Mouse (Mus musculus) hindbrain, embryonic 12.5 days (tissue): ENCODE results near the gene Gpc6. TPM values are rescaled to one million over a fixed set of nuclear protein-coding genes. Genes with fewer than 3 reads are reported as not detected.

Experiments
- ATAC-seq: fragments of 200-750 bp; cut with Nextera tagmentation; 2 replicates; pipeline ENCODE4 v1.8.0; 2017; ENCODE audit warnings: moderate TSS enrichment; ENCODE audit not compliant: low FRiP score
- H3K27ac ChIP-seq: fragments of 300-500 bp; sonication (generic); 2 replicates; pipeline ENCODE4 v1.5.1; 2016; ENCODE audit warnings: mild to moderate bottlenecking
- H3K27me3 ChIP-seq: fragments of 300-500 bp; sonication (generic); 2 replicates; pipeline ENCODE4 v1.6.1; 2016; ENCODE audit warnings: mild to moderate bottlenecking
- H3K36me3 ChIP-seq: fragments of 300-500 bp; sonication (generic); 2 replicates; pipeline ENCODE4 v1.6.1; 2016; ENCODE audit warnings: mild to moderate bottlenecking
- H3K4me1 ChIP-seq: fragments of 300-500 bp; sonication (generic); 2 replicates; pipeline ENCODE4 v1.6.1; 2016
- H3K4me2 ChIP-seq: fragments of 300-500 bp; sonication (generic); replicated peaks from 2 replicates; pipeline ENCODE4 v1.6.1; 2016; ENCODE audit warnings: mild to moderate bottlenecking
- H3K4me3 ChIP-seq: fragments of 300-500 bp; sonication (generic); 2 replicates; pipeline ENCODE4 v1.5.1; 2016; ENCODE audit warnings: mild to moderate bottlenecking
- H3K9ac ChIP-seq: fragments of 300-500 bp; sonication (generic); 2 replicates; pipeline ENCODE4 v1.6.1; 2016; ENCODE audit warnings: mild to moderate bottlenecking, moderate library complexity
- H3K9me3 ChIP-seq: fragments of 300-500 bp; sonication (generic); replicated peaks from 2 replicates; pipeline ENCODE4 v1.6.1; 2016; ENCODE audit warnings: mild to moderate bottlenecking
- WGBS: fragments of 180-500 bp; shearing (Covaris S2); methylation state at CpG from one replicate; pipeline ENCODE4 v1.1.7; 2016; 5-methylcytosine and 5-hydroxymethylcytosine counted together
- polyA plus RNA-seq: library from polyadenylated mRNA; unstranded; fragments of >200 nt; fragmentation: Nextera tagmentation; extraction: Ambion mirVana; gene quantifications from 2 replicates; pipeline ENCODE4 v1.2.1, GENCODE M21; 2016

Gene Gpc6
- polyA plus RNA-seq, 1 experiment from 2014 or later, result 35.0 TPM

- peak; percentile 47; the same call in 1 of the 2 replicates for ATAC-seq
- no peaks in the 10 kb centered on the region for H3K36me3 ChIP-seq
Measured at GRCm38 (mm10) chr14:117784960-117785359, 859.8 kb downstream of the Gpc6 start.

DNA sequence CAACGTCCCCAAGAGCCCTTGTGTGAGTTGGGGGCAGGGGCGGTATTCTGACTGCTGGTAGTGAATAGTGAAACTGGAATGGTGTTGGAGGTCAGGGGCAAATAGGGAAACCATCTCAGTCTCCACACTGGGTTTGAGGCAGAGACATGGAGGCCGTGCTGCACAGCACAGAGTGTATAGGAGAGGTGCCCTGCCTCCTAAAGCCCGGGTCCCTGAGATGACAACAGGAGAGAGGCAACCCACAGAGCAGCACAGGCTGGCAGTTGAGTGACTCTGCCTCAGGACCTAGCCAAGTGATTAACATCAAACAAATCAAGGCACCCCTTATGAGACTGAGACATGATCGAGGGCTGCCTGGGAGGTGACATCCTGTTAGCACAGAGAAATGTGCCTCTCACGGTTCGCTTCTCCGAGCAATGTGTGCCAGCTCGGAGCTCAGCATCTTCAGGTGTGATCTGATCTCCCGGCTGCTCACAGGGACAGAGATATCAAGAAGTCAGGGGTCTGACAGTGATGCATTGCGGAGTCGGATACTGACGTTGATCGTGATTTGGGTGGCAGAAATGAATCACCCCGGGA lies 860.5 kb downstream of the Gpc6 start:
- peak; percentile 58; the same call in 1 of the 2 replicates for ATAC-seq

More at GRCm38 (mm10) chr14:117784960-117785359, 859.8 kb downstream of the Gpc6 start:
- Histone ChIP-seq H3K4me1 (peaks cover 21% of the 10 kb centered on the region), H3K27ac (peak overlapping the region; percentile 60), H3K9me3 (no peaks in the 10 kb centered on the region), H3K9ac (no peak overlapping the region), H3K27me3 (no peaks in the 10 kb centered on the region), H3K4me2 (no peak overlapping the region), H3K4me3 (no peak overlapping the region)
- 74% methylated on average over 9 of the region's 9 CpGs for WGBS

GRCm38 (mm10) chr14:117786647-117787046 lies 861.5 kb downstream of the Gpc6 start:
- Histone ChIP-seq H3K27me3 (no peaks in the 10 kb centered on the region), H3K9ac (no peak overlapping the region), H3K9me3 (no peaks in the 10 kb centered on the region), H3K36me3 (no peaks in the 10 kb centered on the region), H3K27ac (no peak overlapping the region), H3K4me3 (no peak overlapping the region), H3K4me1 (peaks cover 21% of the 10 kb centered on the region), H3K4me2 (no peak overlapping the region)
- WGBS, result 64% methylated on average over 7 of the region's 7 CpGs
- no peak for ATAC-seq

More for the DNA sequence above, 860.5 kb downstream of the Gpc6 start:
- Histone ChIP-seq H3K9me3 (no peaks in the 10 kb centered on the region), H3K27me3 (no peaks in the 10 kb centered on the region), H3K4me2 (no peak overlapping the region), H3K9ac (no peak overlapping the region), H3K27ac (peak overlapping the region; percentile 60), H3K4me1 (peaks cover 21% of the 10 kb centered on the region), H3K4me3 (no peak overlapping the region), H3K36me3 (no peaks in the 10 kb centered on the region)
- 70% methylated on average over 15 of the region's 15 CpGs for WGBS

- 0 out of 2 replicates have a peak, but pooled peaks have one; percentile 19 for ATAC-seq
- WGBS, result 69% methylated on average over 2 of the region's 2 CpGs
Measured at GRCm38 (mm10) chr14:117794874-117795273, 869.8 kb downstream of the Gpc6 start.

GRCm38 (mm10) chr14:117796661-117797060 lies 871.5 kb downstream of the Gpc6 start:
- no peaks in the 10 kb centered on the region for H3K36me3 ChIP-seq
- 66% methylated on average over 5 of the region's 5 CpGs for WGBS
- no peak overlapping the region for H3K9ac ChIP-seq
- no peaks in the 10 kb centered on the region for H3K9me3 ChIP-seq
- no peak overlapping the region for H3K4me2 ChIP-seq
- no peak overlapping the region for H3K4me3 ChIP-seq
- no peaks in the 10 kb centered on the region for H3K4me1 ChIP-seq
- no peaks in the 10 kb centered on the region for H3K27me3 ChIP-seq
- H3K27ac ChIP-seq, result no peak overlapping the region
- no peak for ATAC-seq

More at GRCm38 (mm10) chr14:117794874-117795273, 869.8 kb downstream of the Gpc6 start:
- no peak overlapping the region for H3K9ac ChIP-seq
- H3K36me3 ChIP-seq, result no peaks in the 10 kb centered on the region
- H3K4me3 ChIP-seq, result no peak overlapping the region
- H3K4me1 ChIP-seq, result no peaks in the 10 kb centered on the region
- no peak overlapping the region for H3K27ac ChIP-seq
- no peaks in the 10 kb centered on the region for H3K27me3 ChIP-seq
- H3K9me3 ChIP-seq, result no peaks in the 10 kb centered on the region
- no peak overlapping the region for H3K4me2 ChIP-seq

DNA sequence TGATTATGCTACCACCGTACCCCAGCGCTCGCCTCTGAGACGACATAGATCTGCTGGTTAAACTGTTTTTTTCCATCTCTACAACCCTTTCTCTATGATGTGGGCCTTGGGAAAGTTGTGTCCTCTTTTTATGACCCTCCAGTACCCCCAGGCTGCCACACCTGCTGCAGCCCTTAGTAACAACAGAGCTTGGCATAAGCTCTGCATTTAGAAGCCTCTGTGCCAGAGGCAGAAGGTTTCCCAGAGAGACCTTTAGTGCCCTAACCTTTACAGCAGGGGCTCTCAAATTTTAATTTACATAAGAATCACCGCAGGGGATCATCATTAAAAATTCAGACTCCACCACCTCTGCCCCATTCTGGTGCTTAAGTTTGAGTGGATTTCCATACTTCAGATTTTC lies 875.3 kb downstream of the Gpc6 start:
- H3K4me1 ChIP-seq, result no peaks in the 10 kb centered on the region
- no peaks in the 10 kb centered on the region for H3K27me3 ChIP-seq
- H3K9ac ChIP-seq, result no peak overlapping the region
- no peak overlapping the region for H3K4me2 ChIP-seq
- WGBS, result 72% methylated on average over 5 of the region's 5 CpGs
- no peak overlapping the region for H3K27ac ChIP-seq
- H3K4me3 ChIP-seq, result no peak overlapping the region
- no peaks in the 10 kb centered on the region for H3K9me3 ChIP-seq
- H3K36me3 ChIP-seq, result no peaks in the 10 kb centered on the region
- ATAC-seq, result no peak

- H3K4me1 ChIP-seq, result 0 out of 2 replicates have a peak, but pooled peaks cover 2% of the 10 kb centered on the region
- H3K36me3 ChIP-seq, result no peaks in the 10 kb centered on the region
- no peak overlapping the region for H3K27ac ChIP-seq
- H3K9ac ChIP-seq, result no peak overlapping the region
- no peak overlapping the region for H3K4me3 ChIP-seq
- no peaks in the 10 kb centered on the region for H3K27me3 ChIP-seq
- WGBS, result 97% methylated on average over 4 of the region's 4 CpGs
- H3K4me2 ChIP-seq, result no peak overlapping the region
- no peaks in the 10 kb centered on the region for H3K9me3 ChIP-seq
- ATAC-seq, result no peak
Measured at GRCm38 (mm10) chr14:117807846-117808245, 882.7 kb downstream of the Gpc6 start.

DNA sequence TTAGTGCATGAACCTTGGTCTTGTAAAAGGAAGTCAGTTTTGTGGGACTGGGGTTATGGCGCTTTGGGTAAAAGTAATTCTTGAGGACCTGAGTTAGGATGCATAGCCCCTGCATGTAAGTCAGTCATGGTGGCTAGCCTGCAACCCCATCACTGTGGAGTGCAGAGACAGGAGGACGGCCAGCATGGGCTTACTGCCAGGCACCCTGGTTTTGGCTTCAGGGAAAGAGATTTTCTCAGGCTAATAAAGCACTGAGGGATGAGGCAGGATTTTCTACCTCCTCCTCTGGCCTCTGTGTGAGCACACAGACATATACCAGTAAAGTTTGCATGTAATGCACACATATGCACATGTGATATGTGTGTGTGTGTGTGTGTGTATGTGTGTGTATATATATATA lies 883.2 kb downstream of the Gpc6 start:
- no peak for ATAC-seq
- H3K27ac ChIP-seq, result no peak overlapping the region
- 0 out of 2 replicates have a peak, but pooled peaks cover 2% of the 10 kb centered on the region for H3K4me1 ChIP-seq
- no peaks in the 10 kb centered on the region for H3K27me3 ChIP-seq
- no peak overlapping the region for H3K4me2 ChIP-seq
- H3K36me3 ChIP-seq, result no peaks in the 10 kb centered on the region
- H3K4me3 ChIP-seq, result no peak overlapping the region
- no peak overlapping the region for H3K9ac ChIP-seq
- H3K9me3 ChIP-seq, result no peaks in the 10 kb centered on the region
- 92% methylated on average over 2 of the region's 2 CpGs for WGBS

DNA sequence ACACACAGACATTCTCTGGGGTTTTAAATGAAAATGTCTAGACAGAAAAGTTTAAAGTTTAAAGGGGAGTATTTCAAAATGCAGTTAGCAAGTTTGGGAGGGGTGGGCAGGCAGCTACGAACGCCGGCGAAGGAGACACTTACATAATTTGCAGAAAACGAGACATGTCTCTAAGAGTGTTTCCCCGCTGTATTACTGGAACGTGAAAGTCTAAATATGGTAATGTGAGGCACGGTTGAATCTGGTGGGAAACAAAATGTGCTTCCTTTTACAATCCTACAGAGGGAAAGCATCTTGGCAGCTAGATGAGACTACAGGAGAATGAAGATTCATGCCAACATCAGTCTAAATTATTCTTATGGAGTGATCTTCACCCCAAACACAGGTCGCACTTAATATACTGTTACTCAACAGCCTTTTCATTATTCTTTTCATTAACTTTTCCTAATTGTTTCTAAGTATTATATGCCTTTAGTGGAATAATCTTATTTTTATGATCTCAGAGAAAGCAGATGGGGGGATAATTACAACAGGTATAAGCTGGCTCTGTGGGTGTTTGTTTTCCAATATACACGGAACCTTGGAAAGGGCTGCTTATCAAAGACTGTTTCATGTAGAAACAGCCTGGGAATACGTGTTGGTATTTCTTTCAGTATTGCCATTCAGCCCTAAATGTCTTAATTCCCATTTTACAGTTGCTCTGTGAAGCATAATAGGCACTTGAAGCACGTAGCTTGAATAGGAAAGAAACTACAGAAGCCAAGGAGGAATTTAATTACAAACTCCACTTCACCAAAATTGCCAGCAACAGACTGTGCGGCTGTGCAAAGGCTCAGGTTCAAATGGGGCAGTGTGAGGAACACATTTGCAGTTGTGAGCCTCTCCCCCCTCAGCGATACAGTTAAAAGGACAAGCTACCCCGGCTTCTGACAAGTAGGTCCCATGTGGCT lies 885.5 kb downstream of the Gpc6 start:
- no peak for ATAC-seq
- 0 out of 2 replicates have a peak, but pooled peaks cover 4% of the 10 kb centered on the region for H3K4me1 ChIP-seq
- no peak overlapping the region for H3K4me3 ChIP-seq
- no peaks in the 10 kb centered on the region for H3K36me3 ChIP-seq
- no peaks in the 10 kb centered on the region for H3K27me3 ChIP-seq
- no peak overlapping the region for H3K4me2 ChIP-seq
- no peaks in the 10 kb centered on the region for H3K9me3 ChIP-seq
- H3K9ac ChIP-seq, result no peak overlapping the region
- no peak overlapping the region for H3K27ac ChIP-seq
- 85% methylated on average over 15 of the region's 15 CpGs for WGBS

DNA sequence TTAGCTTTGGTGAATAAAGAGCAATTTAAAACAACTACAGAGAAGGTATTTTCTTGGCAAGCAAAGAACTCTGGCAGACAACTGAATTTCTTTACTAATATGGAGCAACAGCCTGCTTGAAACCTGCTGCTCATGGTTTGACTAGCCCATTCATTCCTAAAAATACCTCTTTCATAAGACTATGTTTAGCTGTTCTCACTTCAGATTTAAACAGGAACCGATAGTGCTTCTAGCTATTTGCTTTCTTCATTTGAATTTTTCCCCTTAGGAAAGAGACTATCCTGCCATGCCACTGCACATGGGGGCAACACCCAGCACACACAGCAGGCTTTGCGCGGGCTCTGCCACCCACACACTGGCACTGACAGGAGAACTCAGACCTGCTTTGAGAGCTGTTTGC lies 888.4 kb downstream of the Gpc6 start:
- Histone ChIP-seq H3K9me3 (no peaks in the 10 kb centered on the region), H3K4me2 (no peak overlapping the region), H3K4me1 (0 out of 2 replicates have a peak, but pooled peaks cover 4% of the 10 kb centered on the region), H3K27me3 (no peaks in the 10 kb centered on the region), H3K9ac (no peak overlapping the region), H3K4me3 (no peak overlapping the region), H3K27ac (no peak overlapping the region), H3K36me3 (no peaks in the 10 kb centered on the region)
- 74% methylated on average over 3 of the region's 3 CpGs for WGBS
- no peak for ATAC-seq

DNA sequence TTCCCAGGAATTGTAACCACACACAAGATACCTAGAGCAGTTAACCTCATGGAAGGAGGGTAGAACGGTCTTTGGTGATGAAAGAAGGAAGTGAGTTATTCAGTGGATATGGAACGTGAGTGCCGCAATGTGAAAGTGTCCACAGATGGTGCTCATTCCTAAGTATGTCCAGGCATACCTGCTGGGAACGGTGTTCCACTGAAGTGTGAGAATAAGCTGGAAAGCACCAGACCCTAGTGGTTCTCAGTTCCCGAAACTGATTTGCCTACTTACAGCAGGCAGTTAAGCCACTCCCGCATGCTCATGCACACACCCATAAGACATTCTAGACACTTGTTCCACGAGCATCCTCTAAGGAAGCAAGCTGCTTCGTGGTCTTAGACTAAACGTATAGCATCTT lies 890.9 kb downstream of the Gpc6 start:
- ATAC-seq, result no peak
- H3K4me1 ChIP-seq, result 0 out of 2 replicates have a peak, but pooled peaks cover 2% of the 10 kb centered on the region
- H3K27me3 ChIP-seq, result no peaks in the 10 kb centered on the region
- H3K36me3 ChIP-seq, result no peaks in the 10 kb centered on the region
- H3K4me3 ChIP-seq, result no peak overlapping the region
- H3K9ac ChIP-seq, result no peak overlapping the region
- H3K27ac ChIP-seq, result no peak overlapping the region
- no peak overlapping the region for H3K4me2 ChIP-seq
- WGBS, result 94% methylated on average over 9 of the region's 9 CpGs
- H3K9me3 ChIP-seq, result no peaks in the 10 kb centered on the region

- no peak for ATAC-seq
- Histone ChIP-seq H3K4me2 (no peak overlapping the region), H3K4me1 (0 out of 2 replicates have a peak, but pooled peaks cover 2% of the 10 kb centered on the region), H3K27ac (no peak overlapping the region), H3K36me3 (no peaks in the 10 kb centered on the region), H3K27me3 (no peaks in the 10 kb centered on the region), H3K9me3 (no peaks in the 10 kb centered on the region), H3K9ac (no peak overlapping the region), H3K4me3 (no peak overlapping the region)
- 91% methylated on average over 3 of the region's 3 CpGs for WGBS
Measured at GRCm38 (mm10) chr14:117816706-117817105, 891.6 kb downstream of the Gpc6 start.
